Mouse (Mus musculus): ENCODE data around the gene Rap2a.
A peak's percentile ranks its signal among the peaks of the same experiment; 100 is the strongest.

Gene Rap2a

DNA sequence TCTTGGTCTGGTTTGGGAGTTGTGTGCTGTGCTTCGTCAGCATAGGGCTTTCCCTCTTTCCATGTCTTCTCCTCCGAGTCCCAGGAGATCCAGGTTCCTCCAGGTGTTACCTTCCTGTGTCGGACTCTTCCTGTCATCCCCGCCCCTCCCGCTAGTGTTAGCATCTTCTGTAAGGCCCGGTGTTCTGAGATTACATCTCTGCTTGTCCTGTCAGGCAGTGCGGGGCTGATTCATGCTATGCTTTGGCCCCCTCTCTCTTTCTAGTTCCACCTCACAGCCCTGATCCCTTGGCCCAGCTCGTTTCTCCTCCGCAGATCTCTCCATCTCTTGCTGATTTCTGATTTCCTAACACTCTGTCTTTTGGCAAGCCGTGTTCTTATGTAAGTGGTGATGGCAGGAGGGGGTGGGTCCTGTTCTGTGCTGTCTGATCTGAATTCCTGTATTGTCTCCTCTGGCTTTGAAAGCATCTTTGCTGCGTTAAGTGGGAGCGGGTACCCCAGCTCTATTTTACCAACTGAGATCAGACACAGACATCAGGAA is 21.8 kb downstream of the Rap2a start:
- no peak for DNase-seq

- DNase-seq, result no peak
Observed at GRCm38 (mm10) chr14:120500791-120501190, 22.5 kb downstream of the Rap2a start.

GRCm38 (mm10) chr14:120503641-120504040 is 25.4 kb downstream of the Rap2a start:
- no peak for DNase-seq

DNA sequence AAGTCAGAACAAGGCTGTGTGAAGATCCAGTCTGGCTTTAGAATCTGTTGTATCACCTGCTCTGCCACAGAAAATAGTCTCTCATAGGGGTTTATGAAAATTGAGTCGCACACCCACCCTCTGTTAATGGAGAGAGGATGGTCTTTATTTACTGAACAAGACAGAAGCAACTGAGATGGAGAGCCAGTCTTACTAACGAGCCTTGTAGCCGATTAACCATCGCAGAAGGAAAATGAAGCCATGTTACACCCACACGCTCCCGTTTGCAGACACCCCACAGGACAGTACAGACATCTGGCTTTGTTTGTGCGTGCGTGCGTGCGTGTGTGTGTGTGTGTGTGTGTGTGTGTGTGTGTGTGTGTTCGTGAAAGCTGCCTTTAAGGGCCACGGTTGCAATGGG is 26.2 kb downstream of the Rap2a start:
- DNase-seq, result no peak

GRCm38 (mm10) chr14:120504928-120505461 is 26.8 kb downstream of the Rap2a start:
- no peak for DNase-seq

DNA sequence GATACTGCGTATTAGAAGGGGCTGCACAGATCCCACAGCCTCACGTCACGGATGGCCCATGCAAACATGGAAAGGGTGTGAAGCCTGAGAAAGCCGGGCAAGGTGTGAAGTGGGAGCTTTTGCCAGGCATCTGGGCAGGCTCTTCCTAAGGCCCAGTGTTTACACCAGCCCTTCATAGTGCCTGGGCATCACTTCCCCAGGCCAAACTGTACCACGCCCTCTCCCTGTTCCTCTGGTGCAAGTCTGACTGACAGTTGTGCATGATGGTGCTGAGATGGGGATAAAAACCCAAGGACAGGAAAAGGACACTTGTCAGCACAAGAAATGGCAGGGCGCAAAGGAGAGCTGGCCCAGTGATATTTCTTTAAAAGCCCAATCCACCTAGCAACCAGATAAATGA is 27.7 kb downstream of the Rap2a start:
- no peak for DNase-seq

DNA sequence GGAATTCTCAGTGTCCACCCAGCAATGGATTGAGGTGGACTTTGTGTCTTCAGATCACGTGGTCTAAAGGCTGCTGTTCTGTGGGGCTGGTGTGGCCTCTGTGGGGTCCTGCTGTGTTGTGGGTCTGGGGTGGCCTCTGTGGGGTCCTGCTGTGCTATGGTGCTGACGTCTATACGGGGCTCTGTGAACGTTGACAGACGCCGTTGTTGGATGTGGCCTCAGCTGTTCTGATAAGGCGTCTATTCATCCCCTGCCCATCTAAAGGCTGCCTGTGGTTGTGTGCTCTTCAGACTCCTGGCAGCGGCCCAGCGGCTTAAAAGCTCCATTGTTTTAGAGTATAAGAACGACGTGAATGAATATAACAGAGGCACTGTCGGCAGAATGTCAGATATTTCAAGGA is 29.3 kb downstream of the Rap2a start:
- peak; percentile 58 for DNase-seq

DNA sequence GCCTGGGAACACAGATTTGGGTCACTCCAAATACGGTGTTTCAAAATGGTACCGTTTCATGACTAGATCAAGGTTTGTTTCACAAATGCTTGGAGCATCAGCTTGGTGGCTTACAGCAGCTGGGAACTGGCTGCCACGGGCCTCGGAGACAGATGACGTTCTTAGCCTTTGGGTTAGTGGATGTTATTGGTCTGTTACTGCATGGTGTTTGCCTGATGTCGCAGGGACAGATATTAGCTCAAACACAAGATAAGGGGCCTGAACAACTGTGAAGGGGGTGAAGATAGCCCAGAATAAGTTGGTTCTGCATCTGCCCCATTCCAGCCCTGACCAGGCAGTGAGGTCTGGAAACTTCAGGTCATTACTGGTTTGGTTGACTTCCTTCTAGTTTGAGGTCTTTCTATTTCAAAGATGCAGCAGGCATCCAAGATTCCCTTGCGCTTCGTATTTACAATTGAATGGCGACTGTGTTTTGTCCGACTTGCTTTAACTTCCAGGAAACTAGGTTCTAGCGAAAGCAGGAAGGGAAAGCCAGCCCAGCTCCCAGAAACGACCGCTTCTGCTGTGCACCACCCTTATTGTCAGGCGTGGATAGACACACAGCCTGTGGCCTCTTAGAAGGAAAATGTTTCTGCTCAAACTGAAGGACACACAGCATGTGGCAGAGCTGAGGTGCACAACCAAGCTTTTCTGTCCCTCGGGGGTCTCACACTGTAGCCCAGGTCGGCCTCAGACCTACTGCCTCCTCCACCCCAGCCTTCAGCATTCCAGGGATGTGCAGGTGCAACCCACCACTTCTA is 30.5 kb downstream of the Rap2a start:
- no peak for DNase-seq

GRCm38 (mm10) chr14:120509366-120509640 is 31.1 kb downstream of the Rap2a start:
- no peak for DNase-seq

DNA sequence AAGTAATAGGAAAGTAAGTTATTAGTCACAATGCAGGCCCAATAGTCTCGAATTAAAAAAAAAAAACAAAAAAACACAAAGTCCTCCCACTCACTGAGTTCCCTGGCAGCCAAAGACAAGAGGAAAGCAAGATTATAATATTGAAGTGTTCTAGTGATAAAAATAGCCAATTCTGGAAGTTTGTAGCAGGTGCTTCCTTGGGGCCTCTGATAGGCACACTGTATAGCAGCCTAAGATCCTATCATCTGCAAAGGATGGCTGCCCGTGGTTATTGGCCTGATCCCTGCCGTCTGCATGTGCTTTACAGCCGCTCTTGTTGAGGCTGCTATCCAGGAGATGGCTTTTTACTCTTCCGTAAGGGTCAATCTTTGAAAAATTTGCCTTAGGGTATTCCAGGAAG is 33.6 kb downstream of the Rap2a start:
- DNase-seq, result no peak

DNA sequence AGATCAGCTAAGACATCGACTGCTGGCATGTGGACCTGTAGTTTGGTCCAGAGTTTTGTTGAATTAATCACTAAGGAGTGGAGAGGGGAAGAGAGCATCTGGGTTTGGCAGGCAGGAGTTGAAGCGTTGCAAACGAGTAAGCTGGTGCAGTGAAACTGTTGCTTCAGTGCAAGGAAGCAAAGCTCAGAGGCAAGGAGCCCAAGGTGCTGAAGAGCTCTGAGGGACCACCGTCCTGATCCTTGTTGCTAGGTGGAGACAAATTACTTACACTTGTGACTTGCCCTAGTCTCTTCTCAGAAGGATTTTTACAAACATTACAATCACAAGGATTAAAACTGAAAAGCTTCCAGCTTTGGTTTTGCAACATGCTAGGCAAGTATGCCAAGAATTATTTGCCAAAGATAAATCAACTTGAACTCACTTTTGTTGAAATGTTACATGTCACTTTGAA is 36.6 kb downstream of the Rap2a start:
- no peak for DNase-seq

DNA sequence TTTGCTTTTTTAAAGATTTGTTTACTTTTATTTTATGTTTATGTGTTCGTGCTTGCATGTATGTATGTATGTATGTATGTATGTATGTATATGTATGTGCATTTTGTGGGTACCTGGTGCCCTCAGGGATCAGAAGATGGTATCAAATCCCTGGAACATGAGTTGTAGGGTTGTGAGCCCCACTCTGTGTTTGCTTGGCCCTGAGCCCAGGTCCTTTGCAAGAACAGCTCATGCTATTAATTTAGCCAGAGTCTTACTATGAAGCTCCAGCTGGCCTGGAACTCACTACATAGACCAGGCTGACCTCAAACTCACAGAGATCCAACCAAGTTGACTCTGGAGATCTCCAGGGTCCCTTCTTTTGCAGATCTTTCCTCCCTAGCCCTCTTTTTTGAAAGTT is 37.1 kb downstream of the Rap2a start:
- DNase-seq, result no peak

DNA sequence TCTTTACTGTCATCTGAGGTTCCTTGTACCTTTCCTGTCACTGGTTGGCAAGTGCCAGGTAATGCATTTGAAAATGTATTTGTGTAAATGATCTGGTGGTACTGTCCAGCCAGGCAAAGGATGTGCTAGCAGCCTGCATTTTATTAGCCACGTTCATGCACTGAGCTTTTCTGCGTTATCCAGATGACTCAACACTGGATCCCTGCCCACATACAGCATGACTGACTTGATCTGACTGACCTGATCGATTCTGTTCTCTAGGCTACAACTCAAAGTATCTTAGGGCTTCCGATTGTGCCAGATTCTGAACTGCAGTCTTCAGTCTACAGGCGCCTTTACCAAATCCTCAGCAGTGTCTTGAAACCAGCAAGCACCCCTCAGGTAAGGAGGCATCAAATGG is 40.5 kb downstream of the Rap2a start:
- DNase-seq, result no peak

DNA sequence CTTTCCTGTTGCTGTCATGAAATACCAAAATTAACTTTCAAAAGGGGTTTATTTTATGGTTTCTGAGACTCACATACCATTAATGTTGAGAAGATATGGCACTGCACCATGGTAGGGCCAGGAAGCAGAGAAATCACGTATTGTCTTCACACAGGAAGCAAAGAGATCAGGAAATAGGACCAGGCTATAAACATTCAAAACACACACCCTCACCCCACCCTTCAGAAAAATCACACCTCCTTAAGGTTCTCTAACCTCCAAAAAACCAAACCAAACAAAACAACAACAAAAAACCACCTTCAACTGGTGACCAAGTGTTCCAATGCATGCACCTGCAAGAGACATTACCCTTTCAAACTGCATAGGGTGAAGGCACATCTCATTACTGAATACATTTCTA is 41.7 kb downstream of the Rap2a start:
- no peak for DNase-seq

- no peak for DNase-seq
Observed at GRCm38 (mm10) chr14:120520843-120521242, 42.6 kb downstream of the Rap2a start.

- no peak for DNase-seq
Observed at GRCm38 (mm10) chr14:120523296-120523695, 45.1 kb downstream of the Rap2a start.

DNA sequence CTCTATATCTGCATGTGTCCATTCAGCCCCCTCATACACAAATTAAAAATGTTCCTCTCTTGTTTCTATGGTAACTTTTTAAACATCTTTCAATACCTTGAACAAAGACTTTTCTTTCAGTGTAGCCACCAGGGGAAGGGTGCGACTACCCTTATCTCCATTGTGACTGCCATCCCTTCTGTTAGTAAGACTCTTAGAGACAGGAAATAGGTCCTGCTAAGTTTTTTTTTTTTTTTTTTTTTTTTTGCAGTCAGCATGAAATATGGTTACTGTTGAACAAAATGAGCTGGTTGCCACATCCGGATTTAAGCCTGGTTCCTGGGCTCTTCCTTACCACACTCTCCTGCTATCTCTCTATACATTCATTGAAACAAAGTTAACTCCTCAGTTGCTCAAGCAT is 47.4 kb downstream of the Rap2a start:
- DNase-seq, result no peak

- DNase-seq, result no peak
Observed at GRCm38 (mm10) chr14:120533301-120533700, 55.1 kb downstream of the Rap2a start.

DNA sequence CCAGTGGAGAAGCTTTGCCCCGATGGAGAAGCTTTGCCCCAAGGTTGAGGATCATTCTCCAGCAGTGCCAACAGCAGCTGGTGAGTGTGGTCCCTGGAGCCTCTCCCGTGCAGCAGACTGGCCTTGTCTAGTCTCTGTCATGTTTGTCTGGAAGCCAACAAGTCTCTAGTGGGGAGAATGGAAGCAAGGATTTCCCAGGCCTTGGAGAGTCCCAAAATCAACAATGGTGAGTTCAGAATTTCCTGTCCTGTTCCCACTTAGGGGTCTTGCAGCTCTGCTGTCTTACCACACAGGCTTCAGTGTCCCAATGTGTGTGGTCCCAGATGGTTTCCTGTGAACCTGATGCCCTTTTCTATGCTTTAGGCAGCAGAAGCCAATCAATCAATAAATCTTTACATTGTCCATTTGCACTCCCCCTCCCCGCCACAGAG is 56.6 kb downstream of the Rap2a start:
- DNase-seq, result no peak

DNA sequence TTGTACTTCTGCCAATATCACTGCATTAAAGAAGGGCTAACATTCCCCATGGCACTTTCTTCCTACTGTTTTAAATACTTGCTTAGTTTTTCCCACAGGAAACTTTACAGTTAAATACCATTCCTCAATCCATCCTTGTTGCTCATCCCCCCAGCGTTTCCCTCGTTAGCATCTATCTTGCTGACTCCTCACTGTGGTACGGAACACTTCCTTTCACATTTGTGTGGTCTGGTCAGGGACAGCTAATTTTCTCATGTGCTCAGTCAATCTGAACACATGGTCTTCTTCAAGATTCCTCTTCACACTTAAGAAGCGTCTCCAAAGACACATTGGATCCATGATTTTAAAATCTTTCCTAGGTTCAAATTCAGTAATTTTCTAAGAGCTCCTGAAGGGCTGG is 57.2 kb downstream of the Rap2a start:
- DNase-seq, result no peak

DNA sequence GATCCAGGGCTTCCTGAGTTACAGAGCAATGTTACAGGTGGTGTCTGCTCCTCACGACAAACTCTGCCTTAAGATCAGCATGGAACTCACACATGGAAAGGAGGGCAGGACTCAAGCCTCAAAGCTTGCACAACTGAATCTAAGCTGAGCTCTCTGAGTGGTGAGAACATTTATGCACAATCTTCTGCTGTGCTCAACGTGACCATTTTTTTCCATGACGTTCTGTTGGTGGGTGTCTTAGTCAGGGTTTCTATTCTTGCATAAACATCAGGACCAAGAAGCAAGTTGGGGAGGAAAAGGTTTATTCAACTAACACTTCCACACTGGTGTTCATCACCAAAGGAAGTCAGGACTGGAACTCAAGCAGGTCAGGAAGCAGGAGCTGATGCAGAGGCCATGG is 57.7 kb downstream of the Rap2a start:
- DNase-seq, result no peak

- DNase-seq, result no peak
Observed at GRCm38 (mm10) chr14:120539128-120539527, 60.9 kb downstream of the Rap2a start.

- DNase-seq, result no peak
Observed at GRCm38 (mm10) chr14:120539626-120540025, 61.4 kb downstream of the Rap2a start.

DNA sequence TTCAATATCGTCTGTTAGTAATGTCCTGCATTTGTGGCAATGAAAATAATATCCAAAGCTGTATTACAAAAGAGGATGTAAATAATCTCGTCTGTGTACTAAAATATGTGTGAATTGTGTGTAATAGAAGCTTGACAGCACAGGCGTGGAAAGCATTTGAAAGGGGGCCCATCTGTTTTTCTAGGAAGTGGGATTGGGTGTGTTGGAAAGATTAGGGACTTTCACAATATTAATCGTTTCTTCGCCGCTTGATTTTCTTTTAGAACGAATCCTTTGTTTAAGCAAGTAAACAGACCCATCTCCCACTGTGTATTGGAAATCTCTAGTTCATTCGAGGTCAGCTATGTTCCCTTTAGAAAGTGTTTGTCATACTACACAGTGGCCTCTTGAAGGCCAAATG is 64.2 kb downstream of the Rap2a start:
- no peak for DNase-seq

- no peak for DNase-seq
Observed at GRCm38 (mm10) chr14:120542976-120543375, 64.7 kb downstream of the Rap2a start.
